Mouse (Mus musculus): ENCODE measurements around the gene Arhgap44.

The Arhgap44 gene

DNA sequence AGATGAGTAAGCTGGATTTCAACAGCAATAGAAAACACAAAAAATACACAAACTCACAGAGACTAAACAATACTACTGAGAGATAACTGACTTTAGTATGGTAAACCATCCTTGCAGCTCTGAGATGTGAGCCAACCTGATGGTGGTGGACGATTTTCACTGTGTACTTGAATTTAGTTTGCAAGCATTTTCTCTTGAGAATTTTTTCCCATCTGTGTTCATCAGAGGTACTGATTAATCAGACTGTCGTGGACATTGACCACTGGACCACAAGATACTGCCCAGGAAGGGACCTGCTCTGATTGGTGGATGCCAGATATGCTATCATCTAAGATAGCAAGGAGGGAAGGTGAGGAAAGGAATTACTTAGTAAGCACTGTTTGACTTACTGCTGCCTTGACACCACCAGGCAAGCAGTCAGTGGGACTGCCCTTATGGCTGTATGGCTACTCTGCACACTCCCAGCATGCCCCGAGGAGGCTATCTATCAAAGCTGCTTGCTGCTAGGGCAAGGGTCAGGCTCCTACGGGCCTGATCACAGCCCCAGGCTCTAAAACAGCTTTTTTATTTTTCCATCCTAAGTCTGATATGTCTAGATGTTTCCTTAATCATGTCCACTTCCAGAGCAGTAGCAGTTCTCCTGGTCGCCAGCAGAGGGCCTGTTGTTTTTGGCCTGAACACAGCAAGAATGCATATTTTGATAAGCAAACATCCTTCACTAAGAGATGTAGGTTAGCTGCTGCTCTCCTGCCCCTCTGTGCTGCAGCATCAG, 74.1 kb downstream of the Arhgap44 start:
- no peak for DNase-seq (ENCODE audit: low read depth, low spot score)

- no peak for DNase-seq (ENCODE audit: low read depth, low spot score)
Observed at GRCm38 (mm10) chr11:65080761-65081160, 82.0 kb downstream of the Arhgap44 start.

GRCm38 (mm10) chr11:65080274-65080673, 82.5 kb downstream of the Arhgap44 start:
- DNase-seq (ENCODE audit: low read depth, low spot score): no peak

DNA sequence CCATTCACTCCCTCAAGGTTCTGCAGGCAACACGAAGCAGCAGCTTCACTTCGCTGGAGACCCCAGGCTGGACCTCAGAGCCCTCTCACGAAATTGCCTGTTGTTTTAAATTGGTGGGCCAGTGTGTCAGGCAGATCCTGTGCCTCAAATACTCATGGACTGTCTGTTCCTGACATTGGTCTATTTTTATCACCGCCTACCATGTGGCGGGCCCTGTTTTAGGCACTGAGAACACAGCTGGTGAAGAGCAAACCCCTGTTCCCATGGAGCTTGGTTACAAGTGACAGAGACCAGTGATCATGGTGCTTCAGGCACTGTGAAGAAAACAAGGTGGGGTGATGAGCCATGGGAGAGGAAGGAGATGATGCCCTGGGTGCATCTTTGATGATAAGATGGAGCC, 93.2 kb downstream of the Arhgap44 start:
- no peak for DNase-seq (ENCODE audit: low read depth, low spot score)

- no peak for DNase-seq (ENCODE audit: low read depth, low spot score)
Observed at GRCm38 (mm10) chr11:65069051-65069450, 93.7 kb downstream of the Arhgap44 start.

- DNase-seq (ENCODE audit: low read depth, low spot score): no peak
Observed at GRCm38 (mm10) chr11:65065201-65065600, 97.6 kb downstream of the Arhgap44 start.

DNA sequence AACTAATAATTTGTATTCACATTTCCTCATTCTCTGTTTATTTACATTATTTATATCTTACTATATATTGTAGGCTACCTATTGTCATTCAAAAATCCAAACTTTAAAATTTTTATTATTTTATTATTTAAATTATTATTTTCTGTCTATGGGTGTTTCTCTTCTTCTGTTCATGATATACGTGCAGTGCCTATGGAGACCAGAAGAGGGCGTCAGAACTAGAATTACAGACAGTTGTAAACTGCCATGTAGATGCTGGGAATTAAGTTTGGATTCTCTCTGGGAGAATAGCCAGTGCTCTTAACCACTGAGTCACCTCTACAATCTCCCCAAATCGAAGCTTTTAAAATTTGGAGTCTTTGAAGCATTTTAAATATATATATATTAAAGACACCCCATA, 101.3 kb downstream of the Arhgap44 start:
- no peak for DNase-seq (ENCODE audit: low read depth, low spot score)

DNA sequence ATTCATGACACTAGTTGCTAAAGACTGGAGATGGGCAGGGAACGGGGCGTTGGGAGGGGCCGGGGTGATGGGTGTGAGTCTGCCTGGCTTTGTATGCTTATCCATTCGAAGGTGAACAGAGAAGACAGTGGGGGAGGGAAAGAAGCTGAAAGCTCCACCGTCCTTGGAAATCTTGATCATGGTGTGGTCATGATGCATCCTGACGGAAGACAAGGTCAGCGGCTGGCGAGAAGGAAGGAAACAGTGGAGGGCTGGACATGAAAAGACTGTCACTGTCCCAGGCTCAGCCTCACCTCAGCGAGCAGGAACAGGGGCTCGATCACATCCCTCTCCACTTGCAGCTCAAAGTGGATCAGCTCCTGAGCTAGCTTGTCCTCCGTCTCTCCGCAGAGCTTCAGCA, 103.2 kb downstream of the Arhgap44 start:
- no peak for DNase-seq (ENCODE audit: low read depth, low spot score)

- no peak for DNase-seq (ENCODE audit: low read depth, low spot score)
Observed at GRCm38 (mm10) chr11:65058224-65058908, 104.4 kb downstream of the Arhgap44 start.

DNA sequence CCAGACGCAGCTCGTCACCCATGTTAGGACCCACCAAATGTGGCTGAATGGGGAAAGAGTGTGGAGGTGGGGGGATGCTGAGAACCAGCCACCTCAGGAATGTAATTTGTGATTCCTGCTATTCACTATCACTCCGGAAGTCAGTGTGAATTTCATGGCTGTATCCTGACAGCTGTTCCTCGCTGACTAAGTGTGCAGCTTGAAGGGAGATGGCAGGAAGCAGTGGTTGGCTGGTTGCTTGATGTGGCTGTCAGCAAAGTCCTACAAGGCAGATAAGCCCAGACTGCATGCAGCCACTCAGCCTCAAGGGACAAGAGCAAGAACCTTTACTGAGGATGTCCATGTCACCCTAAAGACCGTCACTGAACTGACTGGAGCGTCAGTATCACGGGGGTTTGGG, 107.2 kb downstream of the Arhgap44 start:
- no peak for DNase-seq (ENCODE audit: low read depth, low spot score)

GRCm38 (mm10) chr11:65054216-65054615, 108.5 kb downstream of the Arhgap44 start:
- no peak for DNase-seq (ENCODE audit: low read depth, low spot score)

GRCm38 (mm10) chr11:65050819-65051218, 111.9 kb downstream of the Arhgap44 start:
- DNase-seq (ENCODE audit: low read depth, low spot score): no peak

GRCm38 (mm10) chr11:65049090-65049489, 113.7 kb downstream of the Arhgap44 start:
- DNase-seq (ENCODE audit: low read depth, low spot score): no peak

DNA sequence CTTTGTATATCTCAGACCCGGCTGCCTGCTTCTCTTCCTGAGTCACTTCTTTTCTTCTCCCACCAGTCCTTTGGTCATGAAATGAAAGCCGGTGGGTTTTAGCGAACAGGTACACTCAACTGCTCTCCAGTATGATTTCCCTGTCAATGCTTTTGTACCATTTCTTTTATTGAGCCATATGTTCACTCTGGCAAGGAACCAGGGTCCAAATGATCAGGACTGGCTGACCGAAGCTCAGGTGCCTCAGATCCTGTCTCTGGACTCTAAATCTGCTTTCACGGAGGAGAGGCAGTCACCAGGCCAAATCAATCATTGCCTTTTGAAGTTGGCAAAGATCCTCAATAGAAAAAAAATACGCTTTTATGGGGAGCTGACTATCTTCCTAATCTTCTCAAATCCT, 122.2 kb downstream of the Arhgap44 start:
- no peak for DNase-seq (ENCODE audit: low read depth, low spot score)

GRCm38 (mm10) chr11:65039517-65040095, 123.2 kb downstream of the Arhgap44 start:
- DNase-seq (ENCODE audit: low read depth, low spot score): no peak

DNA sequence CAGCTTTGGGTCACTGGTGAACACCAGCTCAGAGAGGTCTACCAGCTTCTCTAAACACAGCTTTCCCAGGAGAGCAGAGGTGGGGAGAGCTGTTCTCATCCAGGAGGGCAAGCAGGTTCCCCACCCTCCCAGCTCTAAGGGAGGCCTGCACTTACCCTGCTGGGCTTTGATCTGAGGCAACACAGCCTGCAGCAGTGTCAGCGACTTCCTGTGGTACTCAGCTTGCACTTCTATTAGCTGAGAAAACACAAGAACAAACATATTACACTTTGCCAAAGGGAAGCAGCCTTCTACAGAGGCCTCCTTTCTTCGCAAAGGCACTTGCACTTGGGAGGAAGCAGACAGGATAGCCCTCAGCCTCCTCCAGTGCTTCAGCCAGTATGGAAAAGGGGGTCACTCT, 123.8 kb downstream of the Arhgap44 start:
- no peak for DNase-seq (ENCODE audit: low read depth, low spot score)

DNA sequence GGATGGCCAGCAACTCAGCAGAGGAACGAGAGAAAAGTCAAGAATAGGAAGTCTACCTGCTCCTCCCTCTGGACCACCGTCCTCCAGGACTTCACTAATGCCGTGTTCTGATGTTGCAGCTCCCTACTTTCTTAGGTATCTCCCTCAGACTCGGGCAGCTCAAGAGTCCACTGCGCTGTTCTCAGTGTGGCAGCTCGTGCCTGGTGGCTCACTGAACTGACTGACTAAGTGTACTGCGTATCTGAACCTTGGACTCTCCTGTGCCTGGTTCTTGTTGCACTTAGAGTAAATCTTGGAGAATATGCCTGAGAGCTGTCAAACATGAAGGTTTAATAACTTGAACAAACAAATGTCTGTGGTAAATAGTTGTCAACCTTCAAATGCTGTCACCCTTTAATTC, 130.5 kb downstream of the Arhgap44 start:
- no peak for DNase-seq (ENCODE audit: low read depth, low spot score)

- no peak for DNase-seq (ENCODE audit: low read depth, low spot score)
Observed at GRCm38 (mm10) chr11:65030201-65030600, 132.6 kb downstream of the Arhgap44 start.

DNA sequence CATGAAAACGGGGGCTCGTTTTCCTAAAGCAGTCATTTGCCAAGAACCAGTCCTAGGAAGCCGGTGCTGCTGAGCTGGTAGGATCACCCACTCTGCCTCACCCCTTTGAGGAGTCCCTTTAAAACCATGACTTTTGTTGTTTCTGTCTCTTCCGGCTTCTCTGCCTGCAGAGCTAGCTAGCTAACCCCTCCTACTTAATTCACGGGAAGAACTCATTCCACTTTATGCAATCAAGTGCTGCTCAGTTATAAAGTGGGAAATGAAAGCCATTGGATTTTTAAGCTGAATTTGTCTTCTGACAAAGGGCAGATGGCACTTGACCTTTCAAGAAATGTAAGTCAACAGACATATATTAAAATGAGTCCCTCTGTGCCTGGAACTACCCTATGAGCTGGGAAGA, 134.7 kb downstream of the Arhgap44 start:
- DNase-seq (ENCODE audit: low read depth, low spot score): no peak

- no peak for DNase-seq (ENCODE audit: low read depth, low spot score)
Observed at GRCm38 (mm10) chr11:65022771-65023170, 140.0 kb downstream of the Arhgap44 start.

DNA sequence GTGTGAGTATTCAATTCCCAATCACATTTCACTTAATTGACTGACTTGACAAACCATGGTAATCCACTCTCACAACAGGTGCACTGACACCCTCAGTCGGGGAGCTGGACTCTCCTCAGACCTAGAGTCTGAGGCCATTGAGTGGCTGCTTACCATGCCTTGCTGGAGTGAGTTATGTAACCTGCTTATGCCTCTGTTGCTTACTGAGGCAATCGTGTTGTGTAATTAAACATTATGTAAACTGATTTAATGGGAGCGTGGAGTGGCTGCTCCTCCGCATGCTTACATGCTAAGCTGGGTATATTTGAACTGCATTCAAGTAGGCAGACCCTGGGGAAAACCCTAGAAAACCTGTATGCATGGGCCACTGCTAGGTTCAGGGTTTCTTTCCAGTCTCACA, 142.0 kb downstream of the Arhgap44 start:
- DNase-seq (ENCODE audit: low read depth, low spot score): no peak

- no peak for DNase-seq (ENCODE audit: low read depth, low spot score)
Observed at GRCm38 (mm10) chr11:65016754-65017153, 146.0 kb downstream of the Arhgap44 start.

DNA sequence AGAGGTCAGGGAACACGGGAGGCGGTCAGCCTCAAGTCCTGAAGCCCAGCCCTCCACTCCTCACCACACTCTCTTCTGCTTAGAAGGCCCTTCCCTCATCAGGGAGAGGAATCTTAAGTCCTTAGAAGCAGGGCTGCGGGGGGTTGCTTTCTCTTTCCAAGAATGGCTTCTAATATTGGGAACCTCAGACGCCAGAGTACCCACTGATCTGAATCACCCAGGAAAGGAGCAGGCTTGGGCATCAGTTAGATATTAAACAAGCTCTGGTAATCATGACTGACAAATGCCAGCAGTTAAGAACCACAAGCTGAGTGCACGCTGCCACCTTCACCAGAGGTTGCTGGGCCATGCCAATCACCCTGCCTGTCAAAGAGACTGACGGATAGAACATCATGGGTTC, 148.9 kb downstream of the Arhgap44 start:
- no peak for DNase-seq (ENCODE audit: low read depth, low spot score)
